Mouse (Mus musculus) midbrain, embryonic 16.5 days (tissue): ENCODE results near the gene Dnttip2. TPM values are rescaled to one million over a fixed set of nuclear protein-coding genes. Genes with fewer than 3 reads are reported as not detected.

Source experiments
- ATAC-seq: fragments of 200-750 bp; cut with Nextera tagmentation; 2 replicates; pipeline ENCODE4 v1.8.0; 2017; ENCODE audit warnings: moderate TSS enrichment
- H3K27ac ChIP-seq: fragments of 300-500 bp; sonication (generic); 2 replicates; pipeline ENCODE4 v1.5.1; 2014; ENCODE audit warnings: mild to moderate bottlenecking, low read length, mixed read lengths
- H3K27me3 ChIP-seq: fragments of 300-500 bp; sonication (generic); 2 replicates; pipeline ENCODE4 v1.6.1; 2014; ENCODE audit warnings: low read depth, low read length, mixed read lengths; ENCODE audit not compliant: control insufficient read depth, insufficient read depth
- H3K36me3 ChIP-seq: fragments of 300-500 bp; sonication (generic); 2 replicates; pipeline ENCODE4 v1.6.1; 2014; ENCODE audit warnings: mild to moderate bottlenecking, low read length, moderate library complexity, mixed read lengths; ENCODE audit not compliant: control insufficient read depth, insufficient read depth
- H3K4me1 ChIP-seq: fragments of 300-500 bp; sonication (generic); 2 replicates; pipeline ENCODE4 v1.6.1; 2014; ENCODE audit warnings: mild to moderate bottlenecking, low read length, mixed read lengths; ENCODE audit not compliant: control insufficient read depth, insufficient read depth
- H3K4me2 ChIP-seq: fragments of 300-500 bp; sonication (generic); 2 replicates; pipeline ENCODE4 v1.6.1; 2014; ENCODE audit warnings: mild to moderate bottlenecking, low read length, mixed read lengths
- H3K4me3 ChIP-seq: fragments of 300-500 bp; sonication (generic); 2 replicates; pipeline ENCODE4 v1.5.1; 2014; ENCODE audit warnings: low read depth, mild to moderate bottlenecking, low read length, moderate library complexity, mixed read lengths
- H3K9ac ChIP-seq: fragments of 300-500 bp; sonication (generic); 2 replicates; pipeline ENCODE4 v1.6.1; 2014; ENCODE audit warnings: low read depth, low read length, mixed read lengths
- H3K9me3 ChIP-seq: fragments of 300-500 bp; sonication (generic); replicated peaks from 2 replicates; pipeline ENCODE4 v1.6.1; 2014; ENCODE audit warnings: mild to moderate bottlenecking, low read length, mixed read lengths; ENCODE audit not compliant: control insufficient read depth, poor library complexity, severe bottlenecking
- WGBS: fragments of 180-500 bp; shearing (Covaris S2); extraction: QIAGEN DNeasy Blood & Tissue Kit; methylation state at CpG from one replicate; pipeline ENCODE4 v1.1.7; 2014; 5-methylcytosine and 5-hydroxymethylcytosine counted together
- microRNA counts: library from miRNA; unstranded; fragments of <30 nt; microRNA quantifications from one replicate; lab custom pipeline; 2016
- microRNA-seq: library from miRNA; unstranded; fragments of <30 nt; microRNA quantifications from one replicate; pipeline ENCODE4, GENCODE M21; 2017
- polyA plus RNA-seq: library from polyadenylated mRNA; unstranded; fragments of >200 nt; fragmentation: Nextera tagmentation; extraction: Ambion mirVana; gene quantifications from 2 replicates; pipeline ENCODE4 v1.2.1, GENCODE M21; 2015

The Dnttip2 gene
- polyA plus RNA-seq, 1 experiment from 2014 or later: 42.6 TPM

DNA sequence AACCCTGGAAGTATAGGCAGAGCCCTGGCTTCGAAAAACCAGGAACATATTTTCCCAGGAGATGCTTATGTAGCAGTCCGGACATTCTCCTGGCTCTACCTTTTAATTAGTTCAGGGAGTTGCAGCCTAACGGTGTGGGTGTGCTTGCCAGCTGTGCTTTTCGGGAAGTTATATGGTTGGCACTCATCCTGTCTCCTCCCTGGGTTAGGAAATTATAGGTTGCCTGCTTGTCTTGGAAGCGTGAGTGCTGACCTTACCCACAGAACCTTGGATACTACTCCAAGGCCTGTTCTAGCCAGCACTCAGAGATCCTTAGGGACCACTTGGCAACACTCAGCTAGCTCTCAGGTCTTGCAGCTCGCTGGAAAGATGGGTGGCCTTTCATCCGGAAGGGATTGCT lies 59.7 kb downstream of the Dnttip2 start:
- Histone ChIP-seq H3K4me1 (no peaks in the 10 kb centered on the region; the same call in 1 of the 2 replicates), H3K9me3 (no peaks in the 10 kb centered on the region), H3K27me3 (no peaks in the 10 kb centered on the region), H3K36me3 (no peaks in the 10 kb centered on the region), H3K4me3 (no peak overlapping the region), H3K4me2 (no peak overlapping the region), H3K27ac (no peak overlapping the region), H3K9ac (no peak overlapping the region)
- no peak for ATAC-seq
- 51% methylated on average over 7 of the region's 7 CpGs for WGBS

GRCm38 (mm10) chr3:122334375-122334774 lies 60.2 kb downstream of the Dnttip2 start:
- no peaks in the 10 kb centered on the region for H3K9me3 ChIP-seq
- H3K4me1 ChIP-seq: no peaks in the 10 kb centered on the region; the same call in 1 of the 2 replicates
- 78% methylated on average over 7 of the region's 7 CpGs for WGBS
- H3K36me3 ChIP-seq: no peaks in the 10 kb centered on the region
- no peak overlapping the region for H3K4me2 ChIP-seq
- H3K27ac ChIP-seq: no peak overlapping the region
- H3K9ac ChIP-seq: no peak overlapping the region
- ATAC-seq: no peak
- no peak overlapping the region for H3K4me3 ChIP-seq
- no peaks in the 10 kb centered on the region for H3K27me3 ChIP-seq

MicroRNA genes within 50 kb of the gene (microRNA counts, 519-probe panel; counts per million panel counts)
- 2,003 counts per million, percentile 48 among the panel's probes with 10 or more counts for microRNA mmu-miR-760 (lab: Ali Mortazavi, UCI)

Small RNAs within 50 kb of the gene (microRNA-seq; reads per million reads assigned to microRNA genes)
- gene Gm22903 (not detected), gene Mir760 (521 reads per million, percentile 72 among the genes with 10 or more reads in this experiment)

Other genes with a start within 250 kb of the Dnttip2 start
- gene Abca4, start 229.9 kb upstream of the Dnttip2 start, polyA plus RNA-seq: 0.93 and 1.7 TPM in 2 replicates
- gene Gclm, start 28.8 kb upstream of the Dnttip2 start, polyA plus RNA-seq: 38.9 and 41.4 TPM in 2 replicates
- gene Bcar3, start 19.7 kb downstream of the Dnttip2 start, polyA plus RNA-seq: 7.5 and 7.6 TPM in 2 replicates